Mouse (Mus musculus): ENCODE data around the gene Col5a3. TPM values are rescaled to one million over a fixed set of nuclear protein-coding genes. Genes with fewer than 3 reads are reported as not detected.

Gene Col5a3
- polyA plus RNA-seq, 1 experiment from 2014 or later = 2.7 TPM

- Histone ChIP-seq H3K27me3 (replicated peaks) (no peaks in the 10 kb centered on the region), H3K27ac (no peak overlapping the region), H3K9ac (no peak overlapping the region), H3K4me1 (replicated peaks) (peaks cover 5% of the 10 kb centered on the region; the same call in 1 of the 2 replicates), H3K4me3 (replicated peaks) (no peak overlapping the region), H3K36me3 (no peaks in the 10 kb centered on the region), H3K9me3 (no peaks in the 10 kb centered on the region), H3K4me2 (replicated peaks) (peak overlapping the region; percentile 7; the same call in 1 of the 2 replicates)
- WGBS = 17% methylated on average over 19 of the region's 19 CpGs
- ATAC-seq = peak; percentile 90
Measured at GRCm38 (mm10) chr9:20830901-20831643, 16.2 kb upstream of the Col5a3 start.

DNA sequence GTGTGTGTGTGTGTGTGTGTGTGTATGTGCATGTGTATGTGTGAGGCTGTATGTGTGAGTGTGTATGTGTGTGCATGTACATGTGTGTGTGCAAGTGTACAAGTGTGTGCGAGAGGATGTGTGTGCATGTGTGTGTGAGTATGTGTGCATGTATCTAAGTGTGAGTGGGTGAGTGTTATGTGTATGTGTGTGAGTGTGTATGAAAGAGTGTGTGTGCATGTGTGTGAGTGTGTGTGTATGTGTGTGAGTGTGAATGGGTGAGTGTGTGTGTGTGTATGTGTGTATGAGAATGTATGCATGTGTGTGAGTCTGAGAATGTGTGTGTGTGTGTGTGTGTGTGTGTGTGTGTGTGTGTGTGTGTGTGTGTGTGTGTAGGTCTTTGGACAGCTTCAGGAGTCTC is 13.3 kb upstream of the Col5a3 start:
- no peaks in the 10 kb centered on the region for H3K27me3 ChIP-seq (replicated peaks)
- H3K9ac ChIP-seq = no peak overlapping the region
- no peak overlapping the region for H3K27ac ChIP-seq
- no peaks in the 10 kb centered on the region for H3K36me3 ChIP-seq
- H3K9me3 ChIP-seq = no peaks in the 10 kb centered on the region
- no peak overlapping the region for H3K4me2 ChIP-seq (replicated peaks)
- WGBS = 97% methylated on average over 1 of the region's 1 CpGs
- no peak overlapping the region for H3K4me3 ChIP-seq (replicated peaks)
- H3K4me1 ChIP-seq (replicated peaks) = peaks cover 5% of the 10 kb centered on the region; the same call in 1 of the 2 replicates
- ATAC-seq = no peak

DNA sequence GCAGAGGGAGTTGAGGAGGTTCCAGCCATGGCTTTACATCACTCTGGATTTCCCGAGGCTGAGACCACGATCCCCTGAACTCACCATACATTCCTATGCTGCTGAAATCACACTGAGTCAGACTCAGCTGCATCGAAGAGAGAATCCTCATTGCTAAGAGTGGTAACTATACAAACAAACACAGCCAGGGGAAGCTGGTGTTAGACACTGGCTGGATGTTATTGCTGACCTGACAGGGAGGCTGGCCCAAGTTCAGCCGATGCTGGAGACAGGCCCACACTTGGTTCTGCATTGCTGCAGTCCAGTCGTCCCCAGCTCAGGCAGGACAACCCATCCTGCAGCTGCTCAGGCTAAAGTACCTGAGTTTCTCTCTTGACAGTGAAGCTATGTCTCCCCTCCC is 10.9 kb upstream of the Col5a3 start:
- Histone ChIP-seq H3K36me3 (no peaks in the 10 kb centered on the region), H3K9ac (no peak overlapping the region), H3K4me2 (replicated peaks) (no peak overlapping the region), H3K4me1 (replicated peaks) (peaks cover 4% of the 10 kb centered on the region; the same call in 1 of the 2 replicates), H3K9me3 (no peaks in the 10 kb centered on the region), H3K27ac (no peak overlapping the region), H3K27me3 (replicated peaks) (no peaks in the 10 kb centered on the region), H3K4me3 (replicated peaks) (no peak overlapping the region)
- 52% methylated on average over 5 of the region's 5 CpGs for WGBS
- ATAC-seq = no peak

DNA sequence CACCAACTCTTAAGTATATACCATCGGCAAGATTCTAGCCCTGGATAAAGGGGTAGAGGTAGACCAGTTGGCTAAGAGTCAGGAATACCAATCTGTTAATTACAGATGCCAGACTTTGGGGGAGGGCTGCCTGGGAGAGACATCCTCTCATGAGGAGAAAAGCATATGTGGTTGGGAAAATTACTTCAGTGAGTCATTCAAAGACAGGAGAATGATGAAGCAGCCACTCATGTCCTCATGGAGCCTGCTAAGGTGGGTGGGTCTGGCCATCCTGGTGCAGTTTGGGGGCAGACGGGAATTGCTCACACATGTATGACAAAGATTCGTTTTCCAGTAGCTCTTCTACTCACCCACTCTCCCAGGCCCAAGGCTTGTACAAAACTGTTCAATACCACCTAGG is 8.0 kb upstream of the Col5a3 start:
- Histone ChIP-seq H3K4me2 (replicated peaks) (no peak overlapping the region), H3K27me3 (replicated peaks) (no peaks in the 10 kb centered on the region), H3K36me3 (no peaks in the 10 kb centered on the region), H3K4me3 (replicated peaks) (no peak overlapping the region), H3K27ac (no peak overlapping the region), H3K9ac (no peak overlapping the region), H3K9me3 (no peaks in the 10 kb centered on the region), H3K4me1 (replicated peaks) (no peaks in the 10 kb centered on the region)
- WGBS = 81% methylated on average over 3 of the region's 3 CpGs
- ATAC-seq = no peak

GRCm38 (mm10) chr9:20820001-20820400 is 5.1 kb upstream of the Col5a3 start:
- Histone ChIP-seq H3K36me3 (no peaks in the 10 kb centered on the region), H3K4me2 (replicated peaks) (no peak overlapping the region), H3K27me3 (replicated peaks) (peaks cover 7% of the 10 kb centered on the region), H3K4me1 (replicated peaks) (0 out of 2 replicates have a peak, but pooled peaks cover under 1% of the 10 kb centered on the region), H3K9me3 (no peaks in the 10 kb centered on the region), H3K27ac (no peak overlapping the region), H3K9ac (no peak overlapping the region), H3K4me3 (replicated peaks) (no peak overlapping the region)
- 77% methylated on average over 5 of the region's 5 CpGs for WGBS
- no peak for ATAC-seq

- WGBS = 73% methylated on average over 6 of the region's 6 CpGs
- peaks cover 15% of the 10 kb centered on the region for H3K27me3 ChIP-seq (replicated peaks)
Measured at GRCm38 (mm10) chr9:20818236-20818635, 3.4 kb upstream of the Col5a3 start, which contains the start of gene Rdh8. Rdh8 (plus strand) TSS chr9:20818503.

GRCm38 (mm10) chr9:20812537-20813271 is 2.2 kb downstream of the Col5a3 start:
- Histone ChIP-seq H3K27me3 (replicated peaks) (peaks cover 20% of the 10 kb centered on the region), H3K36me3 (no peaks in the 10 kb centered on the region), H3K4me2 (replicated peaks) (peak overlapping the region; percentile 41; the same call in 1 of the 2 replicates), H3K4me3 (replicated peaks) (no peak overlapping the region), H3K9me3 (no peaks in the 10 kb centered on the region), H3K27ac (no peak overlapping the region), H3K4me1 (replicated peaks) (peaks cover 9% of the 10 kb centered on the region), H3K9ac (no peak overlapping the region)
- ATAC-seq = peak; percentile 38; the same call in 1 of the 2 replicates
- WGBS = 12% methylated on average over 19 of the region's 19 CpGs

More at GRCm38 (mm10) chr9:20818236-20818635, 3.4 kb upstream of the Col5a3 start, which contains the start of gene Rdh8:
- H3K4me2 ChIP-seq (replicated peaks) = no peak within 1 kb of the TSS
- H3K9ac ChIP-seq = no peak within 1 kb of the TSS
- H3K27ac ChIP-seq = no peak within 1 kb of the TSS
- H3K9me3 ChIP-seq = no peaks in the 10 kb centered on the region
- H3K4me1 ChIP-seq (replicated peaks) = peaks cover 5% of the 10 kb centered on the region
- no peak within 1 kb of the TSS for H3K4me3 ChIP-seq (replicated peaks)
- H3K36me3 ChIP-seq = no peaks in the 10 kb centered on the region
- ATAC-seq = no peak

DNA sequence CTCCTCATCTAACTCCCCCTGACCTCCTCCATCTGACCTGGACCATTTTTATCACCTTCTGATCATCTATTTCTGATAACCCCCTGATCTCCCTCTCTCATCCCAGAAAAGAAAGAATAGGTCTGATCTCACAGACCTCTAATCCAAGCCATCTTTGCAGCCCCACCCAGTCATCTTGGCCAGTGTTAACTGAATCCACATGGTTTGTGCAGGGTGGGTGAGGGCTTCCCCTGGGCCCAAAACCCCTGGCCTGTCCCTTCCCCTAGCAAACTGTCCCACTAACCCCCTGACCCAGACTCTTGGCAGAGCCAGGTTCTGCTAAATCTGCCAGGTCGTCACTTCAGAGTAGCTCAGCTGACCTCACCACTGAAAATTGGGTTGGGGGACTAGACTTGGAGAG is 4.1 kb downstream of the Col5a3 start:
- Histone ChIP-seq H3K27ac (no peak overlapping the region), H3K4me1 (replicated peaks) (peaks cover 9% of the 10 kb centered on the region), H3K36me3 (no peaks in the 10 kb centered on the region), H3K9me3 (no peaks in the 10 kb centered on the region), H3K9ac (no peak overlapping the region), H3K4me2 (replicated peaks) (no peak overlapping the region), H3K27me3 (replicated peaks) (peaks cover 14% of the 10 kb centered on the region), H3K4me3 (replicated peaks) (no peak overlapping the region)
- no peak for ATAC-seq
- WGBS = 59% methylated on average over 1 of the region's 1 CpGs

DNA sequence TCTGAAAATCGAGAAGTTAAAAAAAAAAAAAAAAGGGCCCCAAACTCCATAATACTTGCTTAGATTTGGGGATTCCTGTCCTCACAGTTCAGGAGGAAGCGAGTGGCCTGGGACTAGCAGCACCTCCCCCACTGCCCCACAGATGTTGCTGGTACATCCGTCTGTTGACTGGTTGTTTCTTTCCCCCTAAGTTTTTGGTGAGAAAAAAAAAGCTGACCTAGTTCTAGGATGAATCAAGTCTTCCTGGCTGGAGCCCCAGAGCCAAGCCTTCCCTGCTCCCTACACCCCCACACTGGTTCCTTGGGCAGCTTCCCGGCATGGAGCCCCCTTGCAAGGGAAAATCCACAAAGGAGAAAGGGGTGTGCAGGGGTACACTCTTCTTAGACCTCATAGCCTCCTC is 4.6 kb downstream of the Col5a3 start:
- WGBS = 43% methylated on average over 4 of the region's 4 CpGs

DNA sequence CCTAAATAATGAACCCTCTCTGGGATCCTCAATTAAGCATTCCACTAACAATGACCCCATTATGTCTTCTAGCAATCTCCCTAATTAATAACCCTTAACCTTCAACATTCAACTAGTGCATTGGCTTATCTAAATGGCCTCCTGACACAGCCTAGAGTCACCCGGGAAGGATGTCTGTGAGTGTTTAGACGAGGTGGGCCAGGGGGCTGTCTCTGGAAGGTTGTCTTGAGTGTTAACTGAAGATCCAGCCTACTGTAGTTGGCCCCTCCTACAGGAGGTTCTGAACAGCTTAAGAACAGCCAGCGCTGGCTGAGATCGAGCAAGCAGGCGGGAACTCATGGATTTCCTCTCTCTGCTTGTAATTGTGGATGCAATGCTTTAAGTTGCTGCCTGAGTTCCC is 9.2 kb downstream of the Col5a3 start:
- no peak for ATAC-seq
- H3K4me3 ChIP-seq (replicated peaks) = no peak overlapping the region
- H3K36me3 ChIP-seq = no peaks in the 10 kb centered on the region
- H3K4me1 ChIP-seq (replicated peaks) = no peaks in the 10 kb centered on the region
- H3K4me2 ChIP-seq (replicated peaks) = no peak overlapping the region
- no peak overlapping the region for H3K27ac ChIP-seq
- H3K9me3 ChIP-seq = no peaks in the 10 kb centered on the region
- H3K9ac ChIP-seq = no peak overlapping the region
- H3K27me3 ChIP-seq (replicated peaks) = no peaks in the 10 kb centered on the region
- WGBS = 41% methylated on average over 5 of the region's 5 CpGs

More for the DNA sequence above, 4.6 kb downstream of the Col5a3 start:
- H3K4me2 ChIP-seq (replicated peaks) = no peak overlapping the region
- no peak overlapping the region for H3K4me3 ChIP-seq (replicated peaks)
- H3K4me1 ChIP-seq (replicated peaks) = peaks cover 9% of the 10 kb centered on the region
- peaks cover 14% of the 10 kb centered on the region for H3K27me3 ChIP-seq (replicated peaks)
- H3K9me3 ChIP-seq = no peaks in the 10 kb centered on the region
- H3K9ac ChIP-seq = no peak overlapping the region
- no peak overlapping the region for H3K27ac ChIP-seq
- ATAC-seq = no peak
- H3K36me3 ChIP-seq = no peaks in the 10 kb centered on the region

GRCm38 (mm10) chr9:20805159-20805495 is 9.7 kb downstream of the Col5a3 start:
- no peak for ATAC-seq
- H3K4me2 ChIP-seq (replicated peaks) = no peak overlapping the region
- no peak overlapping the region for H3K9ac ChIP-seq
- WGBS = 71% methylated on average over 3 of the region's 3 CpGs
- H3K36me3 ChIP-seq = no peaks in the 10 kb centered on the region
- no peak overlapping the region for H3K27ac ChIP-seq
- H3K9me3 ChIP-seq = no peaks in the 10 kb centered on the region
- H3K27me3 ChIP-seq (replicated peaks) = no peaks in the 10 kb centered on the region
- H3K4me3 ChIP-seq (replicated peaks) = no peak overlapping the region
- no peaks in the 10 kb centered on the region for H3K4me1 ChIP-seq (replicated peaks)

GRCm38 (mm10) chr9:20804266-20805158 is 10.4 kb downstream of the Col5a3 start:
- Histone ChIP-seq H3K4me2 (replicated peaks) (no peak overlapping the region), H3K4me1 (replicated peaks) (no peaks in the 10 kb centered on the region), H3K9me3 (no peaks in the 10 kb centered on the region), H3K9ac (no peak overlapping the region), H3K27ac (no peak overlapping the region), H3K27me3 (replicated peaks) (no peaks in the 10 kb centered on the region), H3K36me3 (no peaks in the 10 kb centered on the region), H3K4me3 (replicated peaks) (no peak overlapping the region)
- ATAC-seq = peak; percentile 68
- 74% methylated on average over 13 of the region's 13 CpGs for WGBS
